ENCODE assay signal across 11 mouse cellular contexts in genomic region chr12:16270876-16271275, GRCm38 (mm10).
DNase-seq lines count a peak whose midpoint lies in the region; ATAC-seq and TF ChIP-seq lines count a peak whose summit lies in the region.
"Had no signal": no experiment of that assay in that cellular context is flagged by ENCODE, and none has a peak within 500 bp of the region (broad histone marks: within the 10 kb centered on the region; RNA-seq: fewer than 3 reads in every experiment).

No protein-coding gene starts in this region.

- no peaks in the 10 kb centered on the region for H3K9me3 ChIP-seq in hindbrain, postnatal 0 days (ENCODE audit: low read length)
- no peaks in the 10 kb centered on the region for H3K9me3 ChIP-seq in hindbrain, embryonic 10.5 days
- no peaks in the 10 kb centered on the region for H3K9me3 ChIP-seq in heart, embryonic 14.5 days (ENCODE audit: control insufficient read depth, low read length)
- H3K9me3 ChIP-seq: neural tube, embryonic 13.5 days had no signal

- no peak overlapping the region for H3K27ac ChIP-seq in hindbrain, postnatal 0 days
- no peak overlapping the region for H3K27ac ChIP-seq in hindbrain, embryonic 10.5 days
- peak overlapping the region; percentile 14 to 70 for H3K27ac ChIP-seq in heart, embryonic 14.5 days (replicated peaks in 1 of 2; ENCODE audit: control insufficient read depth in 1 of 2, insufficient read depth in 1 of 2, low read depth in 2 of 2, low read length in 2 of 2)
- H3K27ac ChIP-seq: neural tube, embryonic 13.5 days had no signal

- H3K9ac ChIP-seq in hindbrain, postnatal 0 days (replicated peaks; ENCODE audit: low read length) = no peak overlapping the region
- H3K9ac ChIP-seq in heart, embryonic 14.5 days (ENCODE audit: low read length) = 0 out of 2 replicates have a peak overlapping the region, but pooled peaks have one; percentile 8
- H3K9ac ChIP-seq: neural tube, embryonic 13.5 days had no signal

- ATAC-seq in hindbrain, postnatal 0 days = 0 out of 2 replicates have a peak, but pooled peaks have one; percentile 15
- ATAC-seq in heart, embryonic 14.5 days (ENCODE audit: insufficient number of reproducible peaks, insufficient read depth, low FRiP score, low read depth) = no peak
- ATAC-seq in frontal cortex, adult (ENCODE audit: low TSS enrichment) = no peak

- H3K36me3 ChIP-seq in hindbrain, postnatal 0 days (ENCODE audit: insufficient read depth, low read length) = no peaks in the 10 kb centered on the region
- no peaks in the 10 kb centered on the region for H3K36me3 ChIP-seq in hindbrain, embryonic 10.5 days
- no peaks in the 10 kb centered on the region for H3K36me3 ChIP-seq in heart, embryonic 14.5 days (ENCODE audit: control insufficient read depth, insufficient read depth, low read length)
- H3K36me3 ChIP-seq: neural tube, embryonic 13.5 days had no signal

- H3K27me3 ChIP-seq in hindbrain, postnatal 0 days (ENCODE audit: insufficient read depth, low read length) = no peaks in the 10 kb centered on the region
- no peaks in the 10 kb centered on the region for H3K27me3 ChIP-seq in hindbrain, embryonic 10.5 days (ENCODE audit: insufficient read depth, poor library complexity, severe bottlenecking)
- no peaks in the 10 kb centered on the region for H3K27me3 ChIP-seq in heart, embryonic 14.5 days (ENCODE audit: control insufficient read depth, insufficient read depth, low read length)
- H3K27me3 ChIP-seq: neural tube, embryonic 13.5 days had no signal

- TF ChIP-seq CTCF in hindbrain, postnatal 0 days (IDR thresholded peaks at IDR 0.05; ENCODE audit: low read depth) = no peak

- no peak overlapping the region for H3K4me3 ChIP-seq in hindbrain, postnatal 0 days (ENCODE audit: low read length)
- H3K4me3 ChIP-seq in hindbrain, embryonic 10.5 days = no peak overlapping the region
- H3K4me3 ChIP-seq in heart, embryonic 14.5 days (ENCODE audit: control insufficient read depth in 1 of 2, insufficient read depth in 1 of 2, low read depth in 1 of 2, low read length in 2 of 2) = no peak overlapping the region
- H3K4me3 ChIP-seq: neural tube, embryonic 13.5 days had no signal

- no peak overlapping the region for H3K4me2 ChIP-seq in hindbrain, postnatal 0 days (ENCODE audit: low read depth, low read length)
- H3K4me2 ChIP-seq in heart, embryonic 14.5 days (ENCODE audit: low read length) = peak overlapping the region; percentile 23
- H3K4me2 ChIP-seq: liver, embryonic 11.5 days; neural tube, embryonic 13.5 days had no signal

- no peaks in the 10 kb centered on the region for H3K4me1 ChIP-seq in hindbrain, postnatal 0 days (ENCODE audit: insufficient read depth, low read length)
- H3K4me1 ChIP-seq in hindbrain, embryonic 10.5 days (replicated peaks) = no peaks in the 10 kb centered on the region
- H3K4me1 ChIP-seq in heart, embryonic 14.5 days (ENCODE audit: control insufficient read depth in 2 of 2, insufficient read depth in 2 of 2, low read length in 2 of 2) = peaks cover 10 to 23% of the 10 kb centered on the region in 2 experiments
- H3K4me1 ChIP-seq: neural tube, embryonic 13.5 days had no signal

- DNase-seq in hindbrain, postnatal 0 days (ENCODE audit: low spot score) = no peak
- no peak for DNase-seq in hindbrain, embryonic 10.5 days (ENCODE audit: low spot score)
- DNase-seq in gastrocnemius, postnatal 25 days = peak; percentile 67
- DNase-seq in lung, postnatal 25 days (ENCODE audit: low spot score) = peak; percentile 7
- DNase-seq in urinary bladder, postnatal 4 days (ENCODE audit: low spot score in 2 of 2) = no peak
- DNase-seq: kidney, adult 11 months; right cerebral cortex, adult 18-20 months had no signal

- 77% methylated on average over 7 of the region's 7 CpGs for WGBS in hindbrain, postnatal 0 days
- 88% methylated on average over 7 of the region's 7 CpGs for WGBS in hindbrain, embryonic 10.5 days
- 35% methylated on average over 7 of the region's 7 CpGs for WGBS in heart, embryonic 14.5 days

Comparison
In these comparisons a context has a peak if more than half of its experiments do, and no peak if none do; other contexts are left out.
1. DNase-seq: peak in gastrocnemius, postnatal 25 days (single experiment) and lung, postnatal 25 days (single experiment); none in hindbrain, postnatal 0 days (single experiment), hindbrain, embryonic 10.5 days (single experiment) and urinary bladder, postnatal 4 days (0 of 2).
2. H3K27ac ChIP-seq: peak in heart, embryonic 14.5 days (2 of 2); none in hindbrain, postnatal 0 days (single experiment) and hindbrain, embryonic 10.5 days (single experiment).